Mouse (Mus musculus) midbrain, embryonic 13.5 days (tissue): ENCODE results near the gene Spag6l. TPM values are rescaled to one million over a fixed set of nuclear protein-coding genes. Genes with fewer than 3 reads are reported as not detected.

Experiments
- ATAC-seq: fragments of 200-750 bp; cut with Nextera tagmentation; 2 replicates; pipeline ENCODE4 v1.8.0; 2017; ENCODE audit warnings: mild to moderate bottlenecking, moderate TSS enrichment, moderate library complexity
- H3K27ac ChIP-seq: fragments of 300-500 bp; sonication (generic); 2 replicates; pipeline ENCODE4 v1.5.1; 2015; ENCODE audit warnings: inconsistent platforms, mild to moderate bottlenecking, moderate library complexity
- H3K27me3 ChIP-seq: fragments of 300-500 bp; sonication (generic); 2 replicates; pipeline ENCODE4 v1.6.1; 2015; ENCODE audit warnings: mild to moderate bottlenecking, inconsistent platforms
- H3K36me3 ChIP-seq: fragments of 300-500 bp; sonication (generic); 2 replicates; pipeline ENCODE4 v1.6.1; 2015; ENCODE audit warnings: mild to moderate bottlenecking, inconsistent platforms
- H3K4me1 ChIP-seq: fragments of 300-500 bp; sonication (generic); replicated peaks from 2 replicates; pipeline ENCODE4 v1.6.1; 2015; ENCODE audit warnings: inconsistent platforms
- H3K4me2 ChIP-seq: fragments of 300-500 bp; sonication (generic); replicated peaks from 2 replicates; pipeline ENCODE4 v1.6.1; 2015; ENCODE audit warnings: moderate library complexity, mild to moderate bottlenecking, inconsistent platforms
- H3K4me3 ChIP-seq: fragments of 300-500 bp; sonication (generic); replicated peaks from 2 replicates; pipeline ENCODE4 v1.5.1; 2015; ENCODE audit warnings: mild to moderate bottlenecking, inconsistent platforms
- H3K9ac ChIP-seq: fragments of 300-500 bp; sonication (generic); replicated peaks from 2 replicates; pipeline ENCODE4 v1.6.1; 2015; ENCODE audit warnings: mild to moderate bottlenecking, inconsistent platforms
- H3K9me3 ChIP-seq: fragments of 300-500 bp; sonication (generic); 2 replicates; pipeline ENCODE4 v1.6.1; 2016; ENCODE audit warnings: mild to moderate bottlenecking, inconsistent platforms
- WGBS: fragments of 180-500 bp; shearing (Covaris S2); methylation state at CpG from one replicate; pipeline ENCODE4 v1.1.7; 2015; 5-methylcytosine and 5-hydroxymethylcytosine counted together
- polyA plus RNA-seq: library from polyadenylated mRNA; unstranded; fragments of >200 nt; fragmentation: Nextera tagmentation; extraction: Ambion mirVana; gene quantifications from 2 replicates; pipeline ENCODE4 v1.2.1, GENCODE M21; 2015

Spag6l gene
- polyA plus RNA-seq, 1 experiment from 2014 or later: 11.8 TPM

DNA sequence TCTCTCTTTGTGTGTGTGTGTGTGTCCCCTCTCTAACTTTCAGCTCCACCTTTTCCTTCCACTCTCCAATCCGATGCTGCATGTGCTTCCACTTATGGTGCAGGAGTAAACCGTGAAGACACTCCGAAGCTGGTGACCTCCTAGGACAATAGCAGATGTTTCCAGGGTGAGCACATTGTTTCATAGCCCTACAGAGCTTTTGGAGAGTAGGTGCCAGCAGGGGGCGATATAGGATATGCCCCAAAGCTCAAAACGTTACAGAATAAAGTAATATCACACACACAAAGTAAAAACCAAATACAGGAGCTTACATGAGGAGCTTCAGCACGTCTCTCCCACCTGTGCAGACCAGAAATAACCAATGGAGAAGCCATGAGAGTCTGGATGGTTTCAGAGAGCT is 25.6 kb upstream of the Spag6l start:
- Histone ChIP-seq H3K9me3 (no peaks in the 10 kb centered on the region), H3K4me1 (no peaks in the 10 kb centered on the region), H3K9ac (no peak overlapping the region), H3K27ac (no peak overlapping the region), H3K4me3 (no peak overlapping the region), H3K4me2 (no peak overlapping the region), H3K27me3 (no peaks in the 10 kb centered on the region), H3K36me3 (no peaks in the 10 kb centered on the region)
- ATAC-seq: no peak
- WGBS: 39% methylated on average over 6 of the region's 6 CpGs

DNA sequence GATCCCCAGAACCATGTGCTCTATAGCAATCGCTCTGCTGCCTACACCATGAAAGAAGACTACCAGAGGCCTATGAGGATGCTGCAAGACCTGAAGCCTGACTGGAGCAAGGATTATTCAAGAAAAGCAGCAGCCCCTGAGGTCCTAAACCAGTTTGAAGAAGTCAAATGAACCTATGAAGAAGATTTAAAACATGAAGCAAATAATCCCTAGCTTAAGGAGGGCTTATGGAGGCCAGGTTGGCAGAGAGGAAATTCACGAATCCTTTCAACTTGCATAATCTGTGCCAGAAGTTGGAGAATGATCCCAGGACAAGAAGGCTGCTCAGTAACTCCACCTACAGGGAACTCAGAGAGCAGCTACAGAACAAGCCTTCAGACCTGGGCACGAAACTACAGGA is 23.2 kb upstream of the Spag6l start:
- no peaks in the 10 kb centered on the region for H3K27me3 ChIP-seq
- no peak overlapping the region for H3K27ac ChIP-seq
- no peak overlapping the region for H3K9ac ChIP-seq
- H3K4me3 ChIP-seq: no peak overlapping the region
- no peak for ATAC-seq
- WGBS: 92% methylated on average over 3 of the region's 3 CpGs
- H3K9me3 ChIP-seq: no peaks in the 10 kb centered on the region
- no peaks in the 10 kb centered on the region for H3K4me1 ChIP-seq
- H3K4me2 ChIP-seq: no peak overlapping the region
- H3K36me3 ChIP-seq: no peaks in the 10 kb centered on the region

DNA sequence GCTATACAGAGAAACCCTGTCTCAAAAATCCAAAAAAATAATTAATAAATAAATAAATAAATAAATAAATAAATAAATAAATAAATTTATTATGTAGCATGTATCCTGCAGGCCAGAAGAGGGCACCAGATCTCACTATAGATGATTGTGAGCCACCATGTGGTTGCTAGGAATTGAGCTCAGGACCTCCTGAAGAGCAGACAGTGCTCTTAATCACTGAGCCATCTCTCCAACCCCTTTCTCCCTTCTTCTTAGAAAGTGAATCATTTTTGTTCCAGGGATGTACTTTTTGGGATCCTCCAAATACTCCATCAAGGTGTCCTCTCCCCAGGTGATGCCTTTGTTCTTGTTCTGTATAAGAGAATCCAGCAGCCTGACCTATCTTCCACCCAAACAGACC is 19.9 kb upstream of the Spag6l start:
- no peaks in the 10 kb centered on the region for H3K27me3 ChIP-seq
- no peak overlapping the region for H3K9ac ChIP-seq
- H3K36me3 ChIP-seq: no peaks in the 10 kb centered on the region
- H3K4me3 ChIP-seq: no peak overlapping the region
- ATAC-seq: no peak
- no peak overlapping the region for H3K27ac ChIP-seq
- H3K9me3 ChIP-seq: no peaks in the 10 kb centered on the region
- no peak overlapping the region for H3K4me2 ChIP-seq
- no peaks in the 10 kb centered on the region for H3K4me1 ChIP-seq

DNA sequence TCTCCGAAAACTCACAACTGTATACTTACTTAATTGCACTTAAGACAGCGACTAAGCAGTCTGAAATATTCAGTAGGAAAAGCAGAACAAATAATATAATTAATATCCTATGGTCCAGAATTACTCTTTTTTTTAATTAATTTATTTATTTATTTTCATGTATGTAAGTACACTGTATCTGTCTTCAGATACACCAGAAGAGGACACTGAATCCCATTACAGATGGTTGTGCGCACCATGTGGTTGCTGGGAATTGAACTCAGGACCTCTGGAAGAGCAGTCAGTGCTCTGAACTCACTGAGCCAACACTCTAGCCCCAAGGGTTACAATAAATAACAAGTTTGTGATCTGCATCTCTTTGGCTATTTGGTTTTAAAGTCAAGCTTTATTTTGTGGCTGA is 415 bp upstream of the Spag6l start:
- WGBS: 92% methylated on average over 3 of the region's 3 CpGs

DNA sequence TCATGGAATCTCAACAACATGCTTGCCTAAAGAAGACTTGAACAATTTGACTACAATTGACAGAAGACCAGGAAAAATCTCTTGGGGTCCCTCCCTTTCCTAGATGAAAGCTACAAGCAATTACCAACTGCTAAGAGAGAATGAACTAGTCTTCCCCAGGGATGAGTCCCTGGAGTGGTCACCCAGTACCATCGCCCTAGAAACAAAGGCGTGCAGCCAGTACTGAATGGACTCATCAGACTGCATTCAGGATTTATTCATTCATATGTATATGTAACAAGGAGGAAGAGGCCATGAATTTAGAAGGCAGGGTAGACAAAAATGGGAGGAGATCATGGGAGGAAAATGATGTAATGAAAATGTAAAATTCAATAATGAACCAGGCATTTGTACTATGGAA is 3.0 kb downstream of the Spag6l start:
- 70% methylated on average over 2 of the region's 2 CpGs for WGBS
- Histone ChIP-seq H3K4me2 (no peak overlapping the region), H3K4me1 (0 out of 2 replicates have a peak, but pooled peaks cover 3% of the 10 kb centered on the region), H3K27me3 (no peaks in the 10 kb centered on the region), H3K4me3 (no peak overlapping the region), H3K9me3 (no peaks in the 10 kb centered on the region), H3K9ac (no peak overlapping the region), H3K36me3 (no peaks in the 10 kb centered on the region), H3K27ac (no peak overlapping the region)
- ATAC-seq: no peak

More for the DNA sequence above, 415 bp upstream of the Spag6l start:
- peak; percentile 37; the same call in 1 of the 2 replicates for ATAC-seq
- H3K4me3 ChIP-seq: peak overlapping the region; percentile 66
- H3K36me3 ChIP-seq: no peaks in the 10 kb centered on the region
- 0 out of 2 replicates have a peak, but pooled peaks cover 3% of the 10 kb centered on the region for H3K4me1 ChIP-seq
- H3K9me3 ChIP-seq: no peaks in the 10 kb centered on the region
- H3K27me3 ChIP-seq: no peaks in the 10 kb centered on the region
- no peak overlapping the region for H3K9ac ChIP-seq
- peak overlapping the region; percentile 86; the same call in 1 of the 2 replicates for H3K4me2 ChIP-seq
- H3K27ac ChIP-seq: no peak overlapping the region

DNA sequence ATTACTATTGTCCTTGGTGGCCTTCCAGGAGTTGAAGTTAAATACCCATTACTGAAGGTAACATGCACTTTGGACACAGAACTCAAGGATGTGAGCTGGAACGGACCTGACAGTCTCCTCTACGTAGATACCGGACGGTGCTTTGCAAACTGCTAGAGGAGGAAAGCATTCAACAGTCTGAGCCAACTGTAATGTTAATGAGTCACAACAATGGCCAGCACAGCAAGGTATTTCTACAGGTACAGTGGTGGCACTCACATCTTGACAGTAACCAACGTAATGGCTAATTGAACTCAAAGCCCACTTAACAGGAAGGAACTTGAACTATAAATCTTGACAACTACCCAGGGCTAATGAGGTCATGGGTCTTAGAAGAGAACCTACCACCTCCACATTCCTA is 3.8 kb downstream of the Spag6l start:
- ATAC-seq: no peak
- H3K36me3 ChIP-seq: no peaks in the 10 kb centered on the region
- H3K27ac ChIP-seq: no peak overlapping the region
- no peaks in the 10 kb centered on the region for H3K9me3 ChIP-seq
- H3K4me3 ChIP-seq: no peak overlapping the region
- WGBS: 37% methylated on average over 5 of the region's 5 CpGs
- no peaks in the 10 kb centered on the region for H3K27me3 ChIP-seq
- 0 out of 2 replicates have a peak, but pooled peaks cover 3% of the 10 kb centered on the region for H3K4me1 ChIP-seq
- H3K9ac ChIP-seq: no peak overlapping the region
- H3K4me2 ChIP-seq: no peak overlapping the region

DNA sequence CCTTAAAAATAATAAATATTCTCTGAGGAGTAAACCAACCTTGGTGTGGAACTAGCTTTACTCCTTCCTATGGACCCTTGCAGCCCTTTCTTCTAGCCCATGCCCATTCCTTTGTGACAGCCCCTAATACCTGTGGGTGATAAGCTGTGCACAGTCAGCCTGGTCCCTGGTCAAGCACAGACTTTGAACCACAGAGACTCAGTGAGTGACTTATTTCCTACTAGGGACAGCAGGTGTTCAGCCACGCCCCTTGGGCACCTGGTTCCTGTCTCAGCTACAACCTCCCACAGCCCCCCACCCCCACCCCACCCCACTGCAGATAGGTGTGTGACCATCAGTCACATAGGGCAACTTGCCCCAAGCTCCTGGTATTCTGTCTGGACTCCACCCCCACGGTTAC is 22.9 kb downstream of the Spag6l start:
- Histone ChIP-seq H3K36me3 (no peaks in the 10 kb centered on the region), H3K9me3 (no peaks in the 10 kb centered on the region), H3K4me3 (no peak overlapping the region), H3K27me3 (no peaks in the 10 kb centered on the region), H3K9ac (no peak overlapping the region), H3K27ac (no peak overlapping the region), H3K4me2 (no peak overlapping the region), H3K4me1 (no peaks in the 10 kb centered on the region)
- WGBS: 78% methylated on average over 2 of the region's 2 CpGs
- no peak for ATAC-seq

Other genes starting within 250 kb of the Spag6l start
- gene Fgd4, start 228.9 kb downstream of the Spag6l start, polyA plus RNA-seq: 26.2 and 26.8 TPM in 2 replicates
- not detected in 2 replicates for gene Olfr19, start 153.1 kb downstream of the Spag6l start, polyA plus RNA-seq
- gene Igll1, start 34.5 kb upstream of the Spag6l start, polyA plus RNA-seq: 0.21 and 0.24 TPM in 2 replicates
- gene Top3b, start 41.3 kb upstream of the Spag6l start, polyA plus RNA-seq: 73.7 and 76.4 TPM in 2 replicates
- gene Vpreb1, start 41.4 kb upstream of the Spag6l start, polyA plus RNA-seq: 1.5 and 1.6 TPM in 2 replicates
- 26.9 and 29.4 TPM in 2 replicates for gene Ppm1f, start 67.0 kb upstream of the Spag6l start, polyA plus RNA-seq
- 160 and 173 TPM in 2 replicates for gene Mapk1, start 153.9 kb upstream of the Spag6l start, polyA plus RNA-seq
- gene Ypel1, start 240.2 kb upstream of the Spag6l start, polyA plus RNA-seq: 155 TPM in 2 replicates